Mouse (Mus musculus): ENCODE measurements at regions not wholly inside any gene's neighbourhood (a gene's known extent, or its start where the extent isn't known, plus 50 kb on each side); places are given as distances from the start of the nearest gene placed in this dataset.

- Histone ChIP-seq H3K27me3 (ENCODE audit: insufficient read depth, low read length) (no peaks in the 10 kb centered on the region), H3K36me3 (ENCODE audit: insufficient read depth) (no peaks in the 10 kb centered on the region), H3K4me1 (ENCODE audit: insufficient read depth) (no peaks in the 10 kb centered on the region), H3K4me3 (ENCODE audit: low read depth, low read length) (no peak overlapping the region), H3K4me2 (no peak overlapping the region), H3K9ac (no peak overlapping the region), H3K9me3 (ENCODE audit: low read depth, low read length) (no peaks in the 10 kb centered on the region), H3K27ac (ENCODE audit: low read depth) (no peak overlapping the region)
- no peak for TF ChIP-seq CTCF (IDR thresholded peaks at IDR 0.05; ENCODE audit: low read depth)
- ATAC-seq (ENCODE audit: insufficient read depth), result no peak
- DNase-seq, result no peak
Observed at GRCm38 (mm10) chr17:49240097-49240496, 188.1 kb upstream of the Mocs1 start.

- Histone ChIP-seq H3K4me1 (ENCODE audit: insufficient read depth) (no peaks in the 10 kb centered on the region), H3K9ac (no peak overlapping the region), H3K4me3 (ENCODE audit: low read depth, low read length) (no peak overlapping the region), H3K9me3 (ENCODE audit: low read depth, low read length) (no peaks in the 10 kb centered on the region), H3K27ac (ENCODE audit: low read depth) (0 out of 2 replicates have a peak overlapping the region, but pooled peaks have one; percentile 13), H3K36me3 (ENCODE audit: insufficient read depth) (no peaks in the 10 kb centered on the region), H3K27me3 (ENCODE audit: insufficient read depth, low read length) (no peaks in the 10 kb centered on the region), H3K4me2 (no peak overlapping the region)
- WGBS, result 9% methylated on average over 2 of the region's 2 CpGs
- ATAC-seq (ENCODE audit: insufficient read depth) (peak; percentile 82), DNase-seq (peak; percentile 86)
- TF ChIP-seq CTCF (IDR thresholded peaks at IDR 0.05; ENCODE audit: low read depth), result no peak
Observed at GRCm38 (mm10) chr17:49243419-49243818, 184.7 kb upstream of the Mocs1 start.

GRCm38 (mm10) chr17:49245013-49245412, 183.1 kb upstream of the Mocs1 start:
- 56% methylated on average over 2 of the region's 2 CpGs for WGBS
- Histone ChIP-seq H3K27ac (ENCODE audit: low read depth) (no peak overlapping the region), H3K27me3 (ENCODE audit: insufficient read depth, low read length) (no peaks in the 10 kb centered on the region), H3K4me3 (ENCODE audit: low read depth, low read length) (no peak overlapping the region), H3K9ac (no peak overlapping the region), H3K4me2 (no peak overlapping the region), H3K36me3 (ENCODE audit: insufficient read depth) (no peaks in the 10 kb centered on the region), H3K9me3 (ENCODE audit: low read depth, low read length) (no peaks in the 10 kb centered on the region), H3K4me1 (ENCODE audit: insufficient read depth) (no peaks in the 10 kb centered on the region)
- TF ChIP-seq CTCF (IDR thresholded peaks at IDR 0.05; ENCODE audit: low read depth), result peak; percentile 30; the same call in 1 of the 2 replicates
- DNase-seq (no peak), ATAC-seq (ENCODE audit: insufficient read depth) (no peak)

- ATAC-seq (ENCODE audit: insufficient read depth), result no peak
- Histone ChIP-seq H3K4me1 (ENCODE audit: insufficient read depth) (no peaks in the 10 kb centered on the region), H3K27ac (ENCODE audit: low read depth) (no peak overlapping the region), H3K4me2 (no peak overlapping the region), H3K9me3 (ENCODE audit: low read depth, low read length) (no peaks in the 10 kb centered on the region), H3K4me3 (ENCODE audit: low read depth, low read length) (no peak overlapping the region), H3K9ac (no peak overlapping the region), H3K36me3 (ENCODE audit: insufficient read depth) (no peaks in the 10 kb centered on the region), H3K27me3 (ENCODE audit: insufficient read depth, low read length) (no peaks in the 10 kb centered on the region)
- DNase-seq, result no peak
- WGBS, result 56% methylated on average over 17 of the region's 17 CpGs
- TF ChIP-seq CTCF (IDR thresholded peaks at IDR 0.05; ENCODE audit: low read depth), result no peak
Observed at GRCm38 (mm10) chr17:49247215-49247614, 180.9 kb upstream of the Mocs1 start.

GRCm38 (mm10) chr17:49250726-49251537, 177.2 kb upstream of the Mocs1 start:
- H3K36me3 ChIP-seq (ENCODE audit: insufficient read depth), result no peaks in the 10 kb centered on the region
- H3K27ac ChIP-seq (ENCODE audit: low read depth), result no peak overlapping the region
- TF ChIP-seq CTCF (IDR thresholded peaks at IDR 0.05; ENCODE audit: low read depth), result peak; percentile 30
- H3K9ac ChIP-seq, result no peak overlapping the region
- H3K9me3 ChIP-seq (ENCODE audit: low read depth, low read length), result no peaks in the 10 kb centered on the region
- H3K27me3 ChIP-seq (ENCODE audit: insufficient read depth, low read length), result no peaks in the 10 kb centered on the region
- WGBS, result 47% methylated on average over 8 of the region's 8 CpGs
- no peak overlapping the region for H3K4me2 ChIP-seq
- H3K4me1 ChIP-seq (ENCODE audit: insufficient read depth), result no peaks in the 10 kb centered on the region
- no peak for ATAC-seq (ENCODE audit: insufficient read depth)
- DNase-seq, result peak; percentile 20
- no peak overlapping the region for H3K4me3 ChIP-seq (ENCODE audit: low read depth, low read length)

GRCm38 (mm10) chr17:49252271-49252670, 175.9 kb upstream of the Mocs1 start:
- DNase-seq (no peak), ATAC-seq (ENCODE audit: insufficient read depth) (no peak)
- Histone ChIP-seq H3K4me3 (ENCODE audit: low read depth, low read length) (no peak overlapping the region), H3K36me3 (ENCODE audit: insufficient read depth) (no peaks in the 10 kb centered on the region), H3K9me3 (ENCODE audit: low read depth, low read length) (no peaks in the 10 kb centered on the region), H3K4me2 (no peak overlapping the region), H3K27ac (ENCODE audit: low read depth) (no peak overlapping the region), H3K27me3 (ENCODE audit: insufficient read depth, low read length) (no peaks in the 10 kb centered on the region), H3K9ac (no peak overlapping the region), H3K4me1 (ENCODE audit: insufficient read depth) (no peaks in the 10 kb centered on the region)
- no peak for TF ChIP-seq CTCF (IDR thresholded peaks at IDR 0.05; ENCODE audit: low read depth)
- 60% methylated on average over 3 of the region's 3 CpGs for WGBS

GRCm38 (mm10) chr17:49258496-49258895, 169.7 kb upstream of the Mocs1 start:
- Histone ChIP-seq H3K36me3 (ENCODE audit: insufficient read depth) (no peaks in the 10 kb centered on the region), H3K9ac (no peak overlapping the region), H3K27ac (ENCODE audit: low read depth) (no peak overlapping the region), H3K4me2 (no peak overlapping the region), H3K4me3 (ENCODE audit: low read depth, low read length) (no peak overlapping the region), H3K4me1 (ENCODE audit: insufficient read depth) (no peaks in the 10 kb centered on the region), H3K9me3 (ENCODE audit: low read depth, low read length) (no peaks in the 10 kb centered on the region), H3K27me3 (ENCODE audit: insufficient read depth, low read length) (no peaks in the 10 kb centered on the region)
- no peak for ATAC-seq (ENCODE audit: insufficient read depth)
- peak; percentile 42 for TF ChIP-seq CTCF (IDR thresholded peaks at IDR 0.05; ENCODE audit: low read depth)
- no peak for DNase-seq

Data from lung, embryonic 14.5 days (tissue).